Mouse (Mus musculus) left cerebral cortex, adult 11 months (tissue): ENCODE measurements around the gene Nrcam.
"Not testable (repeated sequence)": the region's sequence is repeated elsewhere in the genome, so short reads cannot be mapped to it uniquely, and the experiment has no call there.

Experiments used
- DNase-seq: peaks from one replicate; pipeline ENCODE4 v3.0.0; 2022; ENCODE audit warnings: low spot score

The Nrcam gene

GRCm38 (mm10) chr12:44328381-44329315 is at the start of gene Nrcam:
TSS of gene Nrcam (plus strand) at chr12:44328885.
- DNase-seq: no peak

GRCm38 (mm10) chr12:44280147-44280546 is 48.5 kb upstream of the Nrcam start:
- not testable (repeated sequence) for DNase-seq

GRCm38 (mm10) chr12:44281534-44281933 is 47.2 kb upstream of the Nrcam start:
- no peak for DNase-seq

- DNase-seq: no peak
These were observed 45.3 kb upstream of the Nrcam start for GRCm38 (mm10) chr12:44283378-44283777.

GRCm38 (mm10) chr12:44286992-44287391 is 41.7 kb upstream of the Nrcam start:
- no peak for DNase-seq

GRCm38 (mm10) chr12:44292281-44292680 is 36.4 kb upstream of the Nrcam start:
- peak; percentile 48 for DNase-seq

GRCm38 (mm10) chr12:44300793-44301192 is 27.9 kb upstream of the Nrcam start:
- DNase-seq: no peak

GRCm38 (mm10) chr12:44304012-44304411 is 24.7 kb upstream of the Nrcam start:
- DNase-seq: no peak

GRCm38 (mm10) chr12:44304869-44305268 is 23.8 kb upstream of the Nrcam start:
- DNase-seq: no peak

- no peak for DNase-seq
These were observed 20.5 kb upstream of the Nrcam start for GRCm38 (mm10) chr12:44308221-44308620.

- no peak for DNase-seq
These were observed 13.5 kb upstream of the Nrcam start for GRCm38 (mm10) chr12:44315212-44315611.

- DNase-seq: no peak
These were observed 3.6 kb upstream of the Nrcam start for GRCm38 (mm10) chr12:44325091-44325490.

GRCm38 (mm10) chr12:44327452-44327851 is 1.2 kb upstream of the Nrcam start:
- DNase-seq: no peak

GRCm38 (mm10) chr12:44329316-44330215 is 881 bp downstream of the Nrcam start:
- DNase-seq: no peak

- no peak for DNase-seq
These were observed 1.6 kb downstream of the Nrcam start for GRCm38 (mm10) chr12:44330216-44330719.

GRCm38 (mm10) chr12:44337136-44337640 is 8.5 kb downstream of the Nrcam start:
- DNase-seq: no peak

- no peak for DNase-seq
These were observed 9.5 kb downstream of the Nrcam start for GRCm38 (mm10) chr12:44338195-44338622.

- no peak for DNase-seq
These were observed 15.4 kb downstream of the Nrcam start for GRCm38 (mm10) chr12:44344075-44344474.

- DNase-seq: no peak
These were observed 16.6 kb downstream of the Nrcam start for GRCm38 (mm10) chr12:44345251-44345650.

GRCm38 (mm10) chr12:44346143-44346542 is 17.5 kb downstream of the Nrcam start:
- no peak for DNase-seq

GRCm38 (mm10) chr12:44355116-44355515 is 26.4 kb downstream of the Nrcam start:
- DNase-seq: no peak

GRCm38 (mm10) chr12:44357460-44357859 is 28.8 kb downstream of the Nrcam start:
- no peak for DNase-seq
